Mouse (Mus musculus) lung, embryonic 16.5 days (tissue): ENCODE results near the gene Rbfox2. TPM values are rescaled to one million over a fixed set of nuclear protein-coding genes. Genes with fewer than 3 reads are reported as not detected.
A peak's percentile ranks its signal among the peaks of the same experiment; 100 is the strongest.

Experiments
- ATAC-seq: fragments of 200-750 bp; cut with Nextera tagmentation; 2 replicates; pipeline ENCODE4 v1.8.0; 2017; ENCODE audit warnings: low read depth, mild to moderate bottlenecking, moderate library complexity
- H3K27ac ChIP-seq: fragments of 300-500 bp; sonication (generic); 2 replicates; pipeline ENCODE4 v1.5.1; 2014; ENCODE audit warnings: mild to moderate bottlenecking, control low read depth, low read length
- H3K27me3 ChIP-seq: fragments of 300-500 bp; sonication (generic); 2 replicates; pipeline ENCODE4 v1.6.1; 2014; ENCODE audit warnings: low read depth, low read length, mixed read lengths; ENCODE audit not compliant: control insufficient read depth, insufficient read depth
- H3K36me3 ChIP-seq: fragments of 300-500 bp; sonication (generic); 2 replicates; pipeline ENCODE4 v1.6.1; 2014; ENCODE audit warnings: low read length; ENCODE audit not compliant: control insufficient read depth, insufficient read depth
- H3K4me1 ChIP-seq: fragments of 300-500 bp; sonication (generic); replicated peaks from 2 replicates; pipeline ENCODE4 v1.6.1; 2014; ENCODE audit warnings: low read length, mixed read lengths; ENCODE audit not compliant: control insufficient read depth, insufficient read depth
- H3K4me2 ChIP-seq: fragments of 300-500 bp; sonication (generic); 2 replicates; pipeline ENCODE4 v1.6.1; 2014; ENCODE audit warnings: low read depth, low read length, control low read depth
- H3K4me3 ChIP-seq: fragments of 300-500 bp; sonication (generic); 2 replicates; pipeline ENCODE4 v1.5.1; 2014; ENCODE audit warnings: mild to moderate bottlenecking, low read length, control low read depth
- H3K9ac ChIP-seq: fragments of 300-500 bp; sonication (generic); 2 replicates; pipeline ENCODE4 v1.6.1; 2014; ENCODE audit warnings: low read length, control low read depth
- H3K9me3 ChIP-seq: fragments of 300-500 bp; sonication (generic); 2 replicates; pipeline ENCODE4 v1.6.1; 2016; ENCODE audit warnings: low read length; ENCODE audit not compliant: control insufficient read depth
- WGBS: fragments of 180-500 bp; shearing (Covaris S2); extraction: QIAGEN DNeasy Blood & Tissue Kit; methylation state at CpG from one replicate; pipeline ENCODE4 v1.1.7; 2014; 5-methylcytosine and 5-hydroxymethylcytosine counted together
- polyA plus RNA-seq: library from polyadenylated mRNA; unstranded; fragments of >200 nt; fragmentation: Nextera tagmentation; extraction: Ambion mirVana; gene quantifications from 2 replicates; pipeline ENCODE4 v1.2.1, GENCODE M21; 2015

The Rbfox2 gene
- polyA plus RNA-seq, 1 experiment from 2014 or later = 41.9 TPM

DNA sequence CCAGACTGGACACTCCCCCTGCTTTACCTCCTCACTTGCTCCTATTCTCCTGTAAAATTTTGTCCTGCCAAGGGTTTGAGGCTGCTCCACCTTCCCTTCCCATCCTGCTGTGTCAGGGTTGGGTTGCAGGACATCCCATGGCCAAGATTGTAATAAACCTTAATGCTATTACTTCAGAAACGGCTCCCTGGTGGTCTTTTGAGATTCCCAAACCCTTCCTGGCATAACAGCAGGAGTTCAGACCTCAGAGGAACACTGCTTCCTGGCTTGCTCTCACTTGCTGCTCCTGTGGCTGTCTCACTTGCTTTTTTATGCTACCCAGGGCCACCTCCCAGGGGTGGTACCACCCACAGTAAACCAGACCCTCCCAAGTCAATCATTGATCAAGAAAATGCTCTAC is 254.6 kb downstream of the Rbfox2 start:
- no peak overlapping the region for H3K4me3 ChIP-seq
- H3K27ac ChIP-seq = no peak overlapping the region
- WGBS = 58% methylated on average over 1 of the region's 1 CpGs
- H3K4me2 ChIP-seq = no peak overlapping the region
- H3K4me1 ChIP-seq = peaks cover 10% of the 10 kb centered on the region
- no peaks in the 10 kb centered on the region for H3K9me3 ChIP-seq
- no peaks in the 10 kb centered on the region for H3K36me3 ChIP-seq
- no peaks in the 10 kb centered on the region for H3K27me3 ChIP-seq
- no peak for ATAC-seq
- H3K9ac ChIP-seq = no peak overlapping the region

DNA sequence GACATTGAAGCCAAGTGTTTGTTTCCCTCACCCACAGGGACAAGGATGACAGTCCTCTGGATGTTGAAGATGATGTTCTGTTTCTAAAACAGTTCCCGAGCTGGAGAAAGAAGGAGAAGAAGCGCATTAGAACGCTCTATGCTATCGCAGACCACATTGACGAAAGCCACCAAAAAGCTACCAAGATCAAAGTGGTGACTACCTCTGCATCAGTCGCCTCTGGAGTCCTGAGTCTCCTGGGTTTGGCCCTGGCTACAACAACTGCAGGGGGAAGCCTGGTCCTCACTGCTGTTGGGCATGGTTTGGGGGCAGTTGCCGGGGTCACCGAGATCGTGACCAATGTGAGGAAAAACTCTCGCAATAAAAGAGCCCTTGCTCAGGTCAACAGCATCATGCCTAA is 256.2 kb downstream of the Rbfox2 start, which contains the start of gene Mb:
Gene Mb (minus strand): TSS at position 101 of the 400 bp plus-strand sequence.
- H3K27me3 ChIP-seq = no peaks in the 10 kb centered on the region
- no peaks in the 10 kb centered on the region for H3K36me3 ChIP-seq
- no peak within 1 kb of the TSS for H3K9ac ChIP-seq
- H3K4me3 ChIP-seq = no peak within 1 kb of the TSS
- H3K9me3 ChIP-seq = no peaks in the 10 kb centered on the region
- no peak within 1 kb of the TSS for H3K4me2 ChIP-seq
- no peak for ATAC-seq
- H3K4me1 ChIP-seq = no peaks in the 10 kb centered on the region; the same call in 1 of the 2 replicates
- WGBS = 89% methylated on average over 10 of the region's 10 CpGs
- no peak within 1 kb of the TSS for H3K27ac ChIP-seq

DNA sequence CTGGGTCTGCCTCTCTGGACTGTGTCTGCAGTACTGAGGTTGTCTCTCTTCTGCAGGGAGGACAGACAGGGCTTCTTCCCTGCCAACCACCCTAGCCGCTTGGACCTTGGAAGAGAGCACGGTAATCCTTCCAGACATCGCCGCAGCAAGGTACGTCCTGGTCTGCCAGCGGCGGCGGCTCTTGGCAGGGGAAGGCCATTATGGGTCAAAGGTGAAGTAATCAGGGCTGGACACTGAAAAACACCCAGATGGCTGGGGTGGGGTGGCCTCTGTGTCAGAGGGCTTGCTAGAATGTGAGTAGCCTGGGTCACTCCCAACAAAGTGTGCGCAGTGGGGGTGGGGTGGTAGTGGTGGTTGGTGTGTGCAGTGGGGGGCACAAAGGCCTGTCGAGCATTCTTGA is 261.2 kb downstream of the Rbfox2 start:
- no peaks in the 10 kb centered on the region for H3K27me3 ChIP-seq
- no peak overlapping the region for H3K4me3 ChIP-seq
- no peak overlapping the region for H3K4me2 ChIP-seq
- no peak for ATAC-seq
- no peak overlapping the region for H3K9ac ChIP-seq
- no peak overlapping the region for H3K27ac ChIP-seq
- 60% methylated on average over 10 of the region's 10 CpGs for WGBS
- H3K9me3 ChIP-seq = no peaks in the 10 kb centered on the region
- H3K36me3 ChIP-seq = no peaks in the 10 kb centered on the region
- H3K4me1 ChIP-seq = no peaks in the 10 kb centered on the region

DNA sequence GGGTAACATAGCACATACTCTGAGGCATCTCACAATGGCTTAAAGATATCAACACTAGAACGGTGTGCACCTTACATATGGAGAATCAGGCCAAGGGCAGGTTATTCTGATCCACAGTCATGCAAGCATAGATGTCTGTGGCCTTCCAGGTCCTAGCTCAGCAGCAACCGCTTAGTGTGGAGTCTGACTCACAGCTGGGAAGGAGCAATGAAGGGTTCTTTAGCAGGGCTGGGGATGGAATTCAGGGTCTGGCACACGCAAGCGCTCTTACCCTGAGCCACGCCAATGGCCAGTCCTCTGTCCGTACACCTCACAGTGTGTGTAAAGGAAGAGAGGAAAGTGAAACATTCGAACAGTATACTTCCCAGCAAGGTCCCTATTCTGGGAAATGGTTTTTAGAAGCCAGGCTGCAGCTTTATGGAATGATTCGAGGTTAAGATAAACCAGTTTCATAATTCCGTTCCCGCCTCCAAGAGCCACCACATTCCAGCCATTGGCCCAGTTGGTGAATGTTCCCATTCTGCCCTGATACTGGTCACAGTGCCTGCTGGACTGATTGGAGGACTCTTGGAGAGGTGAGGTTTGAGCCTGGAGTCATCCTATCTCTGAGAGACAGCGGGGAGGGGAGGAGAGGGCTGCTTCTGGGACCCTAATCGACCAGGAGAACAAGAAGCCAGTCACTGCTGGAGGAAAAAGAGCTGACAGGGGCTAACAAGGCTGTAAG is 262.0 kb downstream of the Rbfox2 start, which contains the start of gene Apol6:
Gene Apol6 (plus strand): TSS at position 133 of the 724 bp plus-strand sequence.
- H3K27me3 ChIP-seq = no peaks in the 10 kb centered on the region
- no peak within 1 kb of the TSS for H3K27ac ChIP-seq
- H3K36me3 ChIP-seq = no peaks in the 10 kb centered on the region
- H3K4me2 ChIP-seq = no peak within 1 kb of the TSS
- H3K4me3 ChIP-seq = no peak within 1 kb of the TSS
- no peaks in the 10 kb centered on the region for H3K4me1 ChIP-seq
- WGBS = 76% methylated on average over 12 of the region's 12 CpGs
- no peak for ATAC-seq
- no peak within 1 kb of the TSS for H3K9ac ChIP-seq
- H3K9me3 ChIP-seq = no peaks in the 10 kb centered on the region

DNA sequence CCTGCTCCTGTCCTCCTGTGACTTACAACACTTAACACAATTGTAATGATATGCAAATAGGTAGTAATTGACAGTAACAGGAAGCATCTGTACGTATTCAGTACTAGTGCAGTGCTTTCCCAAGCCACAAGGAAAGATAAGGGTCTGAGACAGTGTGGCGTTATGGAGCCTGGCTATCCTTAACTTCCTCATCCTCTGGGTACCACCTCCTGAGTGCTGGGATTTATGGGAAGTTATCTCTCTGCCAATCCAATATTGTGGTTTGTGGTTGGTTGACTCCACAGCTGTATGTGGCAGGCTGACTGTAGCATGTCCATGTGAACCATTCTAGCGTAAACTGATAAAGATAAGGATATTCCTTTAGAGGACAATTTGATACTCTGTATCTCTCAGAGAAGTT is 266.0 kb downstream of the Rbfox2 start:
- no peak for ATAC-seq

DNA sequence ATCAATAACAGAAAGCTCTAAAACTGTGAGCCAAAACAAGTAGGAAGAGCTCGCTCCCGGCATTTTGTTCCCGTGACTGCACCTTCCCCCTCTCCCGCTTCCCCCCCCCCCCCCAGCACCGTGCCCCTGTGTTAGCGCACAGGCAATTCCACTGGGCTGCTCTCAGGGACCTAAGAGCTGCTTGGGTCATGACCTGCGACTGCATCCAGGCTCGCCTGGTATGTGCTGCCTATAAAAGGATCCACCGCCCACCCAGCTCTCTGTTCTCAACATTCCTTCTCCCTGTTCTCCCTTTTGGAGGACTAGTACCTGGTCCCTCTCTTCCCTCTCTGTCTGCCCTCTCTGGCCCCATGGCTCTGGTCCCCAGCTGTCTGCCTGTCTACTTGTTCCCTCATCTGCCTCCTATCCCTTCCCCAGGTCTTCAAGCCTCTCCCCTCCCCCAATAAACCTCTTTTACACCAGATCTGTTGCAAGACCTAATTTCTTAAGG is 267.5 kb downstream of the Rbfox2 start:
- 80% methylated on average over 6 of the region's 9 CpGs for WGBS
- Histone ChIP-seq H3K36me3 (no peaks in the 10 kb centered on the region), H3K4me1 (peaks cover 26% of the 10 kb centered on the region), H3K9ac (no peak overlapping the region), H3K4me3 (no peak overlapping the region), H3K9me3 (no peaks in the 10 kb centered on the region), H3K4me2 (no peak overlapping the region), H3K27ac (no peak overlapping the region), H3K27me3 (no peaks in the 10 kb centered on the region)
- ATAC-seq = no peak

More for the DNA sequence above, 266.0 kb downstream of the Rbfox2 start:
- peaks cover 24% of the 10 kb centered on the region for H3K4me1 ChIP-seq
- WGBS = 70% methylated on average over 3 of the region's 3 CpGs
- no peak overlapping the region for H3K4me2 ChIP-seq
- no peaks in the 10 kb centered on the region for H3K27me3 ChIP-seq
- no peaks in the 10 kb centered on the region for H3K36me3 ChIP-seq
- no peaks in the 10 kb centered on the region for H3K9me3 ChIP-seq
- no peak overlapping the region for H3K9ac ChIP-seq
- no peak overlapping the region for H3K27ac ChIP-seq
- no peak overlapping the region for H3K4me3 ChIP-seq

DNA sequence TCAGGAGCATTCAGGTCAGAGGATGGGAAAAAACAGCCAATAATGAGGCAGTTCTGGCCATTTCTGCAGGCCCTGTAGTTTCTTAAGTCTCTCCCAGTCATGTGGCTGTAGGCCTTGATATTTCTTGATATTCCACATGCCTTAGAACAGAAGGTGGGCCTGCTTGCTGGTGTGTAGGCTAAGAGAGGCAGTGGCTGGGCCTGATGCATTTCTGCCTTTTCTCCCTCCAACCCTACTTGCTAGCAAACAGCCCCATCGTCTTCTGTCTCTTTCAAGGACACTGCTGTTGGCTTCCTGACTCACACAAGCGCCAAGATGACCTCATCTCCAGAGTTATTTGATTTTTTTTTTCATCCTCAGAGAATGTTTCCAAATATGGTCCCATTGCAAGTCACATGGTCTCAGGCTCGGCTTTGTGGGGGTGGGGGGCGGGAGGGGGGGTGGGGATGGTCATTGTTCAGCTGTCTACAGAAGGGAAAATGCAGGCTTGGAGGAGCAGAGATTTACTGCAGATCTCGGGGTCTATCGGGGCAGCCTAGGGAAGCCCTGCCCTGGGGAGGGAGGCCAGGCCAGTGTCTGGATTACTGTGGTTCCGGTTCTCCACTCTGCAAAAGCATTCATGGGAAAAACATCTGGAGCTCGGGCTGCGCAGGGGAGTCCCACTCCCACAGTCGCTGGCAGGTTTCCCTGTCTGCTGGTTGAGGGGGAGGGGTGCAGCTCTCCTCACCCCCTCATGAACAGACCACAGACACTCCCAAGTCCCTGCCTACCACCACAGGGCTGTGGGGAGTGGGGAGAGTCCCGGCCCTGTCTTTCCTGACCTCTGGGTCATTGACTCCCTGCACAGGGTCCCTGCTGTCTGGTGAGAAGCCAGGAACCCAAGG is 269.3 kb downstream of the Rbfox2 start:
- H3K9me3 ChIP-seq = no peaks in the 10 kb centered on the region
- no peak overlapping the region for H3K4me3 ChIP-seq
- H3K36me3 ChIP-seq = no peaks in the 10 kb centered on the region
- peaks cover 26% of the 10 kb centered on the region for H3K4me1 ChIP-seq
- H3K27ac ChIP-seq = peak overlapping the region; percentile 99
- no peaks in the 10 kb centered on the region for H3K27me3 ChIP-seq
- peak overlapping the region; percentile 64 for H3K9ac ChIP-seq
- peak overlapping the region; percentile 9 for H3K4me2 ChIP-seq
- 8% methylated on average over 11 of the region's 11 CpGs for WGBS
- peak; percentile 81 for ATAC-seq

DNA sequence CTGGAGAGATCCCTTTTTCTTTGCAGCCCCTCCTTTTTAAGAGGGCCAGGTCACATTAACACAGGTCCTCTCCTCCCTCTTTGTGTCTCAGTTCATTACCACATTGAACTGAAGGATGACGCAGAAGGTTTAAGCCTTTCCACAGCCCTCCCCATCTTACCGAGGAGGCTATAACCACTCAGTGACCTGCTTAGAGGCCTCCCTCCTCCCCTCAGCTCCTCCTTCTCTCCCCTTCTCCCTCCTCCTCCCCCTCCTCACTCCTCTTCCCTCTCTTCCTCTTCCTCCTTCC is 269.9 kb downstream of the Rbfox2 start:
- H3K27me3 ChIP-seq = no peaks in the 10 kb centered on the region
- peak overlapping the region; percentile 9; the same call in 1 of the 2 replicates for H3K4me2 ChIP-seq
- peak; percentile 49 for ATAC-seq
- peak overlapping the region; percentile 64 for H3K9ac ChIP-seq
- peak overlapping the region; percentile 99 for H3K27ac ChIP-seq
- 7% methylated on average over 2 of the region's 2 CpGs for whole genome bisulfite sequencing
- H3K9me3 ChIP-seq = no peaks in the 10 kb centered on the region
- peaks cover 26% of the 10 kb centered on the region for H3K4me1 ChIP-seq
- no peaks in the 10 kb centered on the region for H3K36me3 ChIP-seq
- no peak overlapping the region for H3K4me3 ChIP-seq

DNA sequence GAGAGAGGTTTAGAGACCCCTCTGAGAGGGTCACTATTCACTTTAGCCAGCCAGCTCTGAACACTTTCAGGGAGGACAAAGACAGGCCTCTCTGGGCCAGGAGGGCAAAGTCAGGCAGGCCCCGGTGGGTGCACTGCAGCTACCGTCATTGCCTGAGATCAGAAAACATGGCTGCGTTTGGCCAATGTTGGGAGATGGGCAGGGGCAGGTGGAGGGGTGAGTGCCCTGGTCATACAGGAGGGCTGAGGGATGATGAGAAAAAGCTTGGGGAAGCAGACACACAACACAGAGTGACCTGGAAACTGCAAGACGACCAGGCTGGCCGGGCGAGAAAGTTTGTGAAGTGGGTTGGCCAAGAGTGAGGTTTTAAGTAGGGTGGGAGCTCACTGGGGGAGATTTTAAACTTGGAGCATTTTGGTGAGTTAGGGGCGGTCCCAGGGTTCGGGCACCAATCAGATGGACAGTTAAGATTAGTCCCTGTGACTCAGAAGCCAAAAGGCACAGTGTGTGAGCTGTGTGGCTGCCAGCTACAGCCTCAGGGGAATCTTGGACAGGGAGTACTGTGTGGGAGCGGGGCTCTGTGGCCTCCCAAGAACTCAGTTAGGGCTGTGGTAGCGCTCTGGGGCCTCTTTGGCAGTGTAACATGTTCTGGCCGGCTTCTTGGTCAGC is 270.4 kb downstream of the Rbfox2 start:
- 46% methylated on average over 11 of the region's 11 CpGs for WGBS
- no peaks in the 10 kb centered on the region for H3K27me3 ChIP-seq
- no peak overlapping the region for H3K4me2 ChIP-seq
- ATAC-seq = peak; percentile 86
- H3K4me1 ChIP-seq = peaks cover 26% of the 10 kb centered on the region
- H3K36me3 ChIP-seq = no peaks in the 10 kb centered on the region
- no peak overlapping the region for H3K4me3 ChIP-seq
- peak overlapping the region; percentile 99 for H3K27ac ChIP-seq
- H3K9ac ChIP-seq = peak overlapping the region; percentile 64
- H3K9me3 ChIP-seq = no peaks in the 10 kb centered on the region
